Comparison of ENCODE assay signal across 9 mouse cellular contexts in the genomic region with DNA sequence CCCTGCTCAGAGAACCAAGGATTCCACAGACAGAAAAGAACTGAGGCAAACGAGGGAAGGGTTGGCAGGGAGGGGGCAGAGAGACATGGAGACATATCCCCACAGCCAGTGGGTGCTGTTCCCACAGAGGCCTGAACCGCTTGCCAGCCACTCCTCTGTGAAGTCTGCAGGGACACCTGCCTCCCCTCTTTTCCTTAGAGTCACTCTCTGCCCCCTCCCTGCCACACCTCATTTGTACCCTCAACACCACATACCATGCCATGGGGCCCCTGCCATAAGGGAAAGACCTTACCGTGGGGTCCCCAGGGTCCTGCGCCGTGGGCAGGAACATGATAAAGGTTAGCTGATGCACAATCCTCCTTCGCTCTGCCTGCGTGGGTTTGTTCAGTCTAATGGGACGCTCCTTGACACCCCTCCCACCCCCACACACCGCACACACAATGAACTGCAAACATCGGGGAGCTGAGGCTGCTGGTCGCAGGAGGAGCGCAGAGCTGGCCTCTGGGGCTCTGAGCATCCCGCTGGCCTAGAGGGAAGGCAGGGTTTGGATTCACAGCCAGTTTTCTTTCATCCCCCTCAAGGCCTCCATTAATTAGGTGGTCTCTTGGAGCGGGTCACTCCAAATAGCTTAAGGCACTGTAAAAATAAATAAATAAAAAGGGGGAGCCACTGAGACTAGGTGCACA. TPM values are rescaled to one million over a fixed set of nuclear protein-coding genes. Genes with fewer than 3 reads are reported as not detected.
DNase-seq lines count a peak whose midpoint lies in the region; ATAC-seq and TF ChIP-seq lines count a peak whose summit lies in the region.
"Had no signal": no experiment of that assay in that cellular context is flagged by ENCODE, and none has a peak within 500 bp of the region (broad histone marks: within the 10 kb centered on the region; RNA-seq: fewer than 3 reads in every experiment).

No protein-coding gene starts in this region.

- H3K4me1 ChIP-seq in intestine, embryonic 15.5 days (replicated peaks), result peaks cover 40% of the 10 kb centered on the region
- peaks cover 52% of the 10 kb centered on the region for H3K4me1 ChIP-seq in olfactory bulb, adult 2 months (ENCODE audit: control insufficient read depth, insufficient read depth, low read length)

- no peak for ATAC-seq in intestine, embryonic 15.5 days

- H3K4me3 ChIP-seq in layer of hippocampus, adult 2 months, result no peak overlapping the region; the same call in 1 of the 2 replicates
- no peak overlapping the region for H3K4me3 ChIP-seq in intestine, embryonic 15.5 days (replicated peaks)
- H3K4me3 ChIP-seq in olfactory bulb, adult 2 months (ENCODE audit: insufficient read depth, low read depth, low read length), result peak overlapping the region; percentile 72

- H3K9ac ChIP-seq in intestine, embryonic 15.5 days, result peak overlapping the region; percentile 89; the same call in 1 of the 2 replicates

- TF ChIP-seq CTCF in layer of hippocampus, adult 2 months (conservative IDR thresholded peaks at IDR 0.05), result peak; percentile 20; the same call in 1 of the 2 replicates
- no peak for TF ChIP-seq CTCF in olfactory bulb, adult 2 months (IDR thresholded peaks at IDR 0.05; ENCODE audit: insufficient read depth, low read depth, low read length)

- no peak for TF ChIP-seq POLR2A in olfactory bulb, adult 2 months (IDR thresholded peaks at IDR 0.05; ENCODE audit: insufficient read depth, low read depth, low read length)

- H3K4me2 ChIP-seq in intestine, embryonic 15.5 days (replicated peaks), result peak overlapping the region; percentile 87

- peak overlapping the region; percentile 57; the same call in 1 of the 2 replicates for H3K27ac ChIP-seq in layer of hippocampus, adult 2 months
- 0 out of 2 replicates have a peak overlapping the region, but pooled peaks have one; percentile 95 for H3K27ac ChIP-seq in intestine, embryonic 15.5 days
- peak overlapping the region; percentile 91 for H3K27ac ChIP-seq in olfactory bulb, adult 2 months (ENCODE audit: insufficient read depth, low read depth, low read length)

- 37% methylated on average over 14 of the region's 14 CpGs for WGBS in intestine, embryonic 15.5 days
- WGBS in olfactory bulb, adult 2 months, result 12% methylated on average over 14 of the region's 14 CpGs

- H3K36me3 ChIP-seq in intestine, embryonic 15.5 days, result no peaks in the 10 kb centered on the region

- no peaks in the 10 kb centered on the region for H3K9me3 ChIP-seq in intestine, embryonic 15.5 days

- peak; percentile 41 for DNase-seq in cerebellum, adult 11-12 months
- DNase-seq in cerebellum, postnatal 36 days, result no peak
- no peak for DNase-seq in layer of hippocampus, adult 2 months (ENCODE audit: low spot score in 2 of 2)
- DNase-seq in layer of hippocampus, adult 8-10 months (ENCODE audit: low spot score in 2 of 2), result no peak
- no peak for DNase-seq in layer of hippocampus, postnatal 14 days (ENCODE audit: low spot score in 2 of 2)
- DNase-seq in urinary bladder, postnatal 10 days (ENCODE audit: low spot score), result no peak

- no peaks in the 10 kb centered on the region for H3K27me3 ChIP-seq in intestine, embryonic 15.5 days (replicated peaks)

RNA-seq across cellular contexts. Expression of a gene that starts 18.1 kb away (rescaled TPM):
- 10 to 100 TPM; 88.7 to 90.9 TPM for total RNA-seq in layer of hippocampus, adult 2 months (2021)
- total RNA-seq in layer of hippocampus, adult 8-10 months (2022), result 10 to 100 TPM; 85.5 to 92.0 (median 89.1) TPM
- 15.5 and 18.4 TPM in 2 replicates for polyA plus RNA-seq in intestine, embryonic 15.5 days (2015; fragmentation: Nextera tagmentation; extraction: Ambion mirVana)
- polyA plus RNA-seq in olfactory bulb, adult 2 months (2012; ENCODE audit: insufficient read depth, insufficient read length, low replicate concordance, missing spikeins), result not detected in 2 replicates
- total RNA-seq in layer of hippocampus, postnatal 14 days (2021), result 100 to 1,000 TPM; 112 to 113 TPM

RNA-seq across cellular contexts. Expression of a gene that starts 19.6 kb away (rescaled TPM):
- 10 to 100 TPM; 63.6 to 66.7 TPM for total RNA-seq in layer of hippocampus, adult 2 months (2021)
- total RNA-seq in layer of hippocampus, adult 8-10 months (2022), result 10 to 100 TPM; 68.4 to 78.7 (median 75.5) TPM
- 14.7 and 16.0 TPM in 2 replicates for polyA plus RNA-seq in intestine, embryonic 15.5 days (2015; fragmentation: Nextera tagmentation; extraction: Ambion mirVana)
- polyA plus RNA-seq in olfactory bulb, adult 2 months (2012; ENCODE audit: insufficient read depth, insufficient read length, low replicate concordance, missing spikeins), result not detected in 2 replicates
- total RNA-seq in layer of hippocampus, postnatal 14 days (2021), result 10 to 100 TPM; 64.3 to 73.2 TPM

RNA-seq across cellular contexts. Expression of a gene that starts 28.9 kb away (rescaled TPM):
- 10 to 100 TPM; 75.9 to 81.4 TPM for total RNA-seq in layer of hippocampus, adult 2 months (2021)
- 10 to 100 TPM; 75.3 to 86.0 (median 78.3) TPM for total RNA-seq in layer of hippocampus, adult 8-10 months (2022)
- 86.0 and 87.1 TPM in 2 replicates for polyA plus RNA-seq in intestine, embryonic 15.5 days (2015; fragmentation: Nextera tagmentation; extraction: Ambion mirVana)
- polyA plus RNA-seq in olfactory bulb, adult 2 months (2012; ENCODE audit: insufficient read depth, insufficient read length, low replicate concordance, missing spikeins), result not detected in 2 replicates
- total RNA-seq in layer of hippocampus, postnatal 14 days (2021), result 10 to 100 TPM; 59.9 to 61.5 TPM

RNA-seq across cellular contexts. Expression of a gene that starts 49.5 kb away (rescaled TPM):
- not detected for total RNA-seq in layer of hippocampus, adult 2 months (2021)
- total RNA-seq in layer of hippocampus, adult 8-10 months (2022), result under 1 TPM in 1 of 4 experiments, not detected in 3; 0.36 TPM
- polyA plus RNA-seq in intestine, embryonic 15.5 days (2015; fragmentation: Nextera tagmentation; extraction: Ambion mirVana), result 0.05 and 0.08 TPM in 2 replicates
- not detected in 2 replicates for polyA plus RNA-seq in olfactory bulb, adult 2 months (2012; ENCODE audit: insufficient read depth, insufficient read length, low replicate concordance, missing spikeins)
- not detected for total RNA-seq in layer of hippocampus, postnatal 14 days (2021)
- total RNA-seq: common myeloid progenitor, adult 5-6 weeks had no signal
